Mouse (Mus musculus): ENCODE measurements around the gene Siae. TPM values are rescaled to one million over a fixed set of nuclear protein-coding genes. Genes with fewer than 3 reads are reported as not detected.

Gene Siae
- total and polyA plus RNA-seq, 2 experiments, result 17.4 to 27.5 TPM

GRCm38 (mm10) chr9:37626103-37626567, 70.6 kb downstream of the Siae start:
- Histone ChIP-seq H3K79me2 (ENCODE audit: control insufficient read depth, insufficient read depth, low read length) (no peaks in the 10 kb centered on the region), H3K4me3 (ENCODE audit: insufficient read depth, low read depth, low read length) (no peak overlapping the region), H3K36me3 (ENCODE audit: control insufficient read depth, insufficient read depth, low read length) (peaks cover 34% of the 10 kb centered on the region), H3K9ac (ENCODE audit: low read depth, low read length) (no peak overlapping the region), H3K27ac (replicated peaks; ENCODE audit: insufficient read depth, low read depth, low read length) (no peak overlapping the region), H3K27me3 (ENCODE audit: control insufficient read depth, insufficient read depth, low read length) (no peaks in the 10 kb centered on the region), H3K4me1 (ENCODE audit: control insufficient read depth, insufficient read depth, low read length) (peaks cover 4% of the 10 kb centered on the region)
- 28% methylated on average over 3 of the region's 3 CpGs for WGBS
- DNase-seq (ENCODE audit: extremely low read depth, low read depth, low spot score), result peak; percentile 48
- TF ChIP-seq CTCF (IDR thresholded peaks at IDR 0.05; ENCODE audit: low read depth, low read length), result no peak
- TF ChIP-seq POLR2A (IDR thresholded peaks at IDR 0.05; ENCODE audit: extremely low read depth, insufficient read depth, low read length), result no peak

GRCm38 (mm10) chr9:37627263-37627662, 71.8 kb downstream of the Siae start:
- DNase-seq (ENCODE audit: extremely low read depth, low read depth, low spot score), result no peak
- no peaks in the 10 kb centered on the region for H3K79me2 ChIP-seq (ENCODE audit: control insufficient read depth, insufficient read depth, low read length)
- H3K4me3 ChIP-seq (ENCODE audit: insufficient read depth, low read depth, low read length), result no peak overlapping the region
- no peaks in the 10 kb centered on the region for H3K27me3 ChIP-seq (ENCODE audit: control insufficient read depth, insufficient read depth, low read length)
- no peak for TF ChIP-seq CTCF (IDR thresholded peaks at IDR 0.05; ENCODE audit: low read depth, low read length)
- H3K9ac ChIP-seq (ENCODE audit: low read depth, low read length), result no peak overlapping the region
- WGBS, result 97% methylated on average over 1 of the region's 1 CpGs
- H3K4me1 ChIP-seq (ENCODE audit: control insufficient read depth, insufficient read depth, low read length), result peaks cover 4% of the 10 kb centered on the region
- H3K27ac ChIP-seq (replicated peaks; ENCODE audit: insufficient read depth, low read depth, low read length), result no peak overlapping the region
- H3K36me3 ChIP-seq (ENCODE audit: control insufficient read depth, insufficient read depth, low read length), result peaks cover 34% of the 10 kb centered on the region

GRCm38 (mm10) chr9:37628581-37628980, 73.1 kb downstream of the Siae start:
- no peaks in the 10 kb centered on the region for H3K79me2 ChIP-seq (ENCODE audit: control insufficient read depth, insufficient read depth, low read length)
- H3K27me3 ChIP-seq (ENCODE audit: control insufficient read depth, insufficient read depth, low read length), result no peaks in the 10 kb centered on the region
- no peak overlapping the region for H3K4me3 ChIP-seq (ENCODE audit: insufficient read depth, low read depth, low read length)
- peaks cover 4% of the 10 kb centered on the region for H3K4me1 ChIP-seq (ENCODE audit: control insufficient read depth, insufficient read depth, low read length)
- H3K9ac ChIP-seq (ENCODE audit: low read depth, low read length), result no peak overlapping the region
- peaks cover 34% of the 10 kb centered on the region for H3K36me3 ChIP-seq (ENCODE audit: control insufficient read depth, insufficient read depth, low read length)
- TF ChIP-seq CTCF (IDR thresholded peaks at IDR 0.05; ENCODE audit: low read depth, low read length) (no peak), POLR2A (IDR thresholded peaks at IDR 0.05; ENCODE audit: extremely low read depth, insufficient read depth, low read length) (no peak)
- DNase-seq (ENCODE audit: extremely low read depth, low read depth, low spot score), result no peak
- WGBS, result 89% methylated on average over 4 of the region's 4 CpGs
- no peak overlapping the region for H3K27ac ChIP-seq (replicated peaks; ENCODE audit: insufficient read depth, low read depth, low read length)

GRCm38 (mm10) chr9:37629941-37630340, 74.4 kb downstream of the Siae start:
- no peak for TF ChIP-seq POLR2A (IDR thresholded peaks at IDR 0.05; ENCODE audit: extremely low read depth, insufficient read depth, low read length)
- no peak for TF ChIP-seq CTCF (IDR thresholded peaks at IDR 0.05; ENCODE audit: low read depth, low read length)

GRCm38 (mm10) chr9:37632305-37632704, 76.8 kb downstream of the Siae start:
- no peak overlapping the region for H3K27ac ChIP-seq (replicated peaks; ENCODE audit: insufficient read depth, low read depth, low read length)
- no peak overlapping the region for H3K4me3 ChIP-seq (ENCODE audit: insufficient read depth, low read depth, low read length)
- WGBS, result 80% methylated on average over 2 of the region's 2 CpGs
- H3K4me1 ChIP-seq (ENCODE audit: control insufficient read depth, insufficient read depth, low read length), result no peaks in the 10 kb centered on the region
- H3K27me3 ChIP-seq (ENCODE audit: control insufficient read depth, insufficient read depth, low read length), result no peaks in the 10 kb centered on the region
- peaks cover 26% of the 10 kb centered on the region for H3K36me3 ChIP-seq (ENCODE audit: control insufficient read depth, insufficient read depth, low read length)
- no peak for DNase-seq (ENCODE audit: extremely low read depth, low read depth, low spot score)
- H3K9ac ChIP-seq (ENCODE audit: low read depth, low read length), result no peak overlapping the region
- no peaks in the 10 kb centered on the region for H3K79me2 ChIP-seq (ENCODE audit: control insufficient read depth, insufficient read depth, low read length)
- TF ChIP-seq POLR2A (IDR thresholded peaks at IDR 0.05; ENCODE audit: extremely low read depth, insufficient read depth, low read length) (no peak), CTCF (IDR thresholded peaks at IDR 0.05; ENCODE audit: low read depth, low read length) (no peak)

More at GRCm38 (mm10) chr9:37629941-37630340, 74.4 kb downstream of the Siae start:
- no peak overlapping the region for H3K27ac ChIP-seq (replicated peaks; ENCODE audit: insufficient read depth, low read depth, low read length)
- no peaks in the 10 kb centered on the region for H3K79me2 ChIP-seq (ENCODE audit: control insufficient read depth, insufficient read depth, low read length)
- no peaks in the 10 kb centered on the region for H3K27me3 ChIP-seq (ENCODE audit: control insufficient read depth, insufficient read depth, low read length)
- peaks cover 4% of the 10 kb centered on the region for H3K4me1 ChIP-seq (ENCODE audit: control insufficient read depth, insufficient read depth, low read length)
- no peak overlapping the region for H3K9ac ChIP-seq (ENCODE audit: low read depth, low read length)
- no peak overlapping the region for H3K4me3 ChIP-seq (ENCODE audit: insufficient read depth, low read depth, low read length)
- peaks cover 27% of the 10 kb centered on the region for H3K36me3 ChIP-seq (ENCODE audit: control insufficient read depth, insufficient read depth, low read length)
- WGBS, result 84% methylated on average over 2 of the region's 2 CpGs
- DNase-seq (ENCODE audit: extremely low read depth, low read depth, low spot score), result no peak

GRCm38 (mm10) chr9:37634269-37634668, 78.8 kb downstream of the Siae start:
- H3K27ac ChIP-seq (replicated peaks; ENCODE audit: insufficient read depth, low read depth, low read length), result no peak overlapping the region
- no peak for DNase-seq (ENCODE audit: extremely low read depth, low read depth, low spot score)
- no peaks in the 10 kb centered on the region for H3K79me2 ChIP-seq (ENCODE audit: control insufficient read depth, insufficient read depth, low read length)
- no peak overlapping the region for H3K9ac ChIP-seq (ENCODE audit: low read depth, low read length)
- no peaks in the 10 kb centered on the region for H3K4me1 ChIP-seq (ENCODE audit: control insufficient read depth, insufficient read depth, low read length)
- H3K27me3 ChIP-seq (ENCODE audit: control insufficient read depth, insufficient read depth, low read length), result no peaks in the 10 kb centered on the region
- WGBS, result 91% methylated on average over 3 of the region's 3 CpGs
- TF ChIP-seq POLR2A (IDR thresholded peaks at IDR 0.05; ENCODE audit: extremely low read depth, insufficient read depth, low read length) (no peak), CTCF (IDR thresholded peaks at IDR 0.05; ENCODE audit: low read depth, low read length) (no peak)
- H3K4me3 ChIP-seq (ENCODE audit: insufficient read depth, low read depth, low read length), result no peak overlapping the region
- peaks cover 25% of the 10 kb centered on the region for H3K36me3 ChIP-seq (ENCODE audit: control insufficient read depth, insufficient read depth, low read length)

Measured in liver, adult 2 months (tissue).